Comparison of ENCODE assay signal across 8 mouse cellular contexts in genomic region chr13:48324290-48324718, GRCm38 (mm10).
DNase-seq lines count a peak whose midpoint lies in the region; ATAC-seq and TF ChIP-seq lines count a peak whose summit lies in the region.

No protein-coding gene starts in this region.

- H3K4me2 ChIP-seq in embryonic facial prominence, embryonic 13.5 days, result 0 out of 2 replicates have a peak overlapping the region, but pooled peaks have one; percentile 14
- H3K4me2 ChIP-seq in hindbrain, embryonic 14.5 days (replicated peaks), result peak overlapping the region; percentile 7; the same call in 1 of the 2 replicates
- peak overlapping the region; percentile 27 for H3K4me2 ChIP-seq in neural tube, embryonic 13.5 days

- H3K4me1 ChIP-seq in ES-E14 (ENCODE audit: control insufficient read depth in 2 of 2, insufficient read depth in 2 of 2, low read length in 2 of 2, poor library complexity in 1 of 2), result peaks cover 0 to 10% of the 10 kb centered on the region in 2 experiments; a peak in 1 of 4 replicates
- peaks cover 7% of the 10 kb centered on the region; the same call in 1 of the 2 replicates for H3K4me1 ChIP-seq in embryonic facial prominence, embryonic 13.5 days
- H3K4me1 ChIP-seq in hindbrain, embryonic 14.5 days (replicated peaks; ENCODE audit: control insufficient read depth, insufficient read depth, low read length), result peaks cover 10% of the 10 kb centered on the region
- peaks cover 26% of the 10 kb centered on the region for H3K4me1 ChIP-seq in neural tube, embryonic 13.5 days (replicated peaks)

- no peak overlapping the region for H3K9ac ChIP-seq in ES-E14 (ENCODE audit: insufficient read depth, low read depth, low read length, poor library complexity, severe bottlenecking)
- no peak overlapping the region for H3K9ac ChIP-seq in embryonic facial prominence, embryonic 13.5 days
- H3K9ac ChIP-seq in hindbrain, embryonic 14.5 days, result no peak overlapping the region
- 0 out of 2 replicates have a peak overlapping the region, but pooled peaks have one; percentile 47 for H3K9ac ChIP-seq in neural tube, embryonic 13.5 days

- no peaks in the 10 kb centered on the region for H3K27me3 ChIP-seq in embryonic facial prominence, embryonic 13.5 days
- H3K27me3 ChIP-seq in hindbrain, embryonic 14.5 days (ENCODE audit: control insufficient read depth, insufficient read depth, low read length), result no peaks in the 10 kb centered on the region
- H3K27me3 ChIP-seq in neural tube, embryonic 13.5 days, result no peaks in the 10 kb centered on the region

- H3K27ac ChIP-seq in ES-E14 (ENCODE audit: insufficient read depth, low read depth, low read length, poor library complexity, severe bottlenecking), result peak overlapping the region; percentile 31; the same call in 1 of the 2 replicates
- H3K27ac ChIP-seq in embryonic facial prominence, embryonic 13.5 days, result no peak overlapping the region
- peak overlapping the region; percentile 43 for H3K27ac ChIP-seq in hindbrain, embryonic 14.5 days
- H3K27ac ChIP-seq in neural tube, embryonic 13.5 days (replicated peaks), result peak overlapping the region; percentile 54

- in situ Hi-C loops in ES-E14 (cut with MboI; ENCODE audit: low sequenced_read_pairs in 2 of 2, unreplicated experiment in 2 of 2), result no loop called here

- no peaks in the 10 kb centered on the region for H3K9me3 ChIP-seq in ES-E14 (ENCODE audit: control insufficient read depth, insufficient read depth, low read depth, low read length)
- H3K9me3 ChIP-seq in embryonic facial prominence, embryonic 13.5 days, result no peaks in the 10 kb centered on the region
- H3K9me3 ChIP-seq in hindbrain, embryonic 14.5 days (ENCODE audit: control insufficient read depth, low read length), result no peaks in the 10 kb centered on the region
- no peaks in the 10 kb centered on the region for H3K9me3 ChIP-seq in neural tube, embryonic 13.5 days

- no peak for ATAC-seq in embryonic facial prominence, embryonic 13.5 days (ENCODE audit: insufficient number of reproducible peaks, insufficient read depth, low FRiP score, low TSS enrichment, low read depth)
- ATAC-seq in hindbrain, embryonic 14.5 days (ENCODE audit: low FRiP score), result no peak
- peak; percentile 60; the same call in 1 of the 2 replicates for ATAC-seq in neural tube, embryonic 13.5 days (ENCODE audit: low read depth)

- H3K4me3 ChIP-seq in ES-E14 (ENCODE audit: insufficient read depth in 1 of 2, low read depth in 1 of 2, low read length in 2 of 2, poor library complexity in 1 of 2, severe bottlenecking in 1 of 2), result no peak overlapping the region
- H3K4me3 ChIP-seq in embryonic facial prominence, embryonic 13.5 days, result no peak overlapping the region
- H3K4me3 ChIP-seq in hindbrain, embryonic 14.5 days (replicated peaks; ENCODE audit: low read length), result no peak overlapping the region
- no peak overlapping the region for H3K4me3 ChIP-seq in neural tube, embryonic 13.5 days

- peak; percentile 2 to 12 for DNase-seq in cerebellum, adult 18-20 months
- DNase-seq in cerebellum, adult 11-12 months, result no peak
- DNase-seq in ES-E14 (ENCODE audit: low read depth, low spot score), result peak; percentile 47
- no peak for DNase-seq in hindbrain, embryonic 14.5 days (ENCODE audit: low spot score)
- no peak for DNase-seq in thymus, postnatal 4 days
- DNase-seq in spleen, adult 12 weeks (ENCODE audit: low spot score), result no peak

- WGBS in embryonic facial prominence, embryonic 13.5 days, result 7% methylated on average over 8 of the region's 8 CpGs
- WGBS in hindbrain, embryonic 14.5 days, result 5% methylated on average over 8 of the region's 8 CpGs
- 6% methylated on average over 8 of the region's 8 CpGs for WGBS in neural tube, embryonic 13.5 days

- no peaks in the 10 kb centered on the region for H3K36me3 ChIP-seq in ES-E14 (ENCODE audit: control insufficient read depth, insufficient read depth, low read length, poor library complexity, severe bottlenecking)
- H3K36me3 ChIP-seq in embryonic facial prominence, embryonic 13.5 days, result no peaks in the 10 kb centered on the region
- H3K36me3 ChIP-seq in hindbrain, embryonic 14.5 days (replicated peaks; ENCODE audit: control insufficient read depth, insufficient read depth), result no peaks in the 10 kb centered on the region
- H3K36me3 ChIP-seq in neural tube, embryonic 13.5 days, result no peaks in the 10 kb centered on the region

TF ChIP-seq in ES-E14, 5 proteins besides CTCF, POLR2A, EP300 and RAD21:
- TF ChIP-seq HCFC1 (IDR thresholded peaks at IDR 0.05; ENCODE audit: borderline replicate concordance, insufficient read depth, low read length) (no peak), CHD2 (IDR thresholded peaks at IDR 0.05; ENCODE audit: low read depth, low read length) (no peak), ZC3H11A (IDR thresholded peaks at IDR 0.05; ENCODE audit: borderline replicate concordance, low read depth, low read length) (no peak), MAFK (IDR thresholded peaks at IDR 0.05; ENCODE audit: insufficient read depth, low read depth, low read length) (no peak), ZNF384 (IDR thresholded peaks at IDR 0.05; ENCODE audit: low read depth, low read length) (no peak)

Comparison
In these comparisons a context has a peak if more than half of its experiments do, and no peak if none do; other contexts are left out.
1. DNase-seq: peak in cerebellum, adult 18-20 months (2 of 2) and ES-E14 (single experiment); none in cerebellum, adult 11-12 months (single experiment), hindbrain, embryonic 14.5 days (single experiment), thymus, postnatal 4 days (single experiment) and spleen, adult 12 weeks (single experiment).
2. Peak in every context shown above with its lines, with median percentiles within 50 percentile points of each other: H3K4me2 ChIP-seq.